Mouse (Mus musculus) limb, embryonic 13.5 days (tissue): ENCODE measurements around the gene Nol6. TPM values are rescaled to one million over a fixed set of nuclear protein-coding genes. Genes with fewer than 3 reads are reported as not detected.

Experiments used
- ATAC-seq: fragments of 200-750 bp; cut with Nextera tagmentation; 2 replicates; pipeline ENCODE4 v1.8.0; 2017; ENCODE audit warnings: low read depth, moderate number of reproducible peaks, moderate TSS enrichment; ENCODE audit not compliant: low FRiP score
- H3K27ac ChIP-seq: fragments of 300-500 bp; sonication (generic); 2 replicates; pipeline ENCODE4 v1.5.1; 2015; ENCODE audit warnings: inconsistent platforms, mild to moderate bottlenecking, moderate library complexity
- H3K27me3 ChIP-seq: fragments of 300-500 bp; sonication (generic); 2 replicates; pipeline ENCODE4 v1.6.1; 2015; ENCODE audit warnings: mild to moderate bottlenecking, inconsistent platforms
- H3K36me3 ChIP-seq: fragments of 300-500 bp; sonication (generic); 2 replicates; pipeline ENCODE4 v1.6.1; 2015; ENCODE audit warnings: inconsistent platforms, mild to moderate bottlenecking, moderate library complexity
- H3K4me1 ChIP-seq: fragments of 300-500 bp; sonication (generic); 2 replicates; pipeline ENCODE4 v1.6.1; 2015; ENCODE audit warnings: inconsistent platforms
- H3K4me2 ChIP-seq: fragments of 300-500 bp; sonication (generic); replicated peaks from 2 replicates; pipeline ENCODE4 v1.6.1; 2015; ENCODE audit warnings: inconsistent platforms, mild to moderate bottlenecking, moderate library complexity
- H3K4me3 ChIP-seq: fragments of 300-500 bp; sonication (generic); 2 replicates; pipeline ENCODE4 v1.5.1; 2015; ENCODE audit warnings: moderate library complexity, mild to moderate bottlenecking, inconsistent platforms
- H3K9ac ChIP-seq: fragments of 300-500 bp; sonication (generic); 2 replicates; pipeline ENCODE4 v1.6.1; 2015; ENCODE audit warnings: mild to moderate bottlenecking, inconsistent platforms
- H3K9me3 ChIP-seq: fragments of 300-500 bp; sonication (generic); 2 replicates; pipeline ENCODE4 v1.6.1; 2016; ENCODE audit warnings: inconsistent platforms
- WGBS: fragments of 180-500 bp; shearing (Covaris S2); methylation state at CpG from one replicate; pipeline ENCODE4 v1.1.7; 2015; 5-methylcytosine and 5-hydroxymethylcytosine counted together
- polyA plus RNA-seq: library from polyadenylated mRNA; unstranded; fragments of >200 nt; fragmentation: Nextera tagmentation; extraction: Ambion mirVana; gene quantifications from 2 replicates; pipeline ENCODE4 v1.2.1, GENCODE M21; 2015

The Nol6 gene
- polyA plus RNA-seq, 1 experiment from 2014 or later: 28.9 TPM

- ATAC-seq: no peak
- H3K4me3 ChIP-seq: peak overlapping the region; percentile 96
- WGBS: 0% methylated on average over 8 of the region's 8 CpGs
Measured at GRCm38 (mm10) chr4:41136811-41137210, 12.6 kb upstream of the Nol6 start.

GRCm38 (mm10) chr4:41136454-41136805 lies 12.2 kb upstream of the Nol6 start:
- no peak for ATAC-seq
- 0% methylated on average over 4 of the region's 4 CpGs for WGBS

More at GRCm38 (mm10) chr4:41136811-41137210, 12.6 kb upstream of the Nol6 start:
- no peaks in the 10 kb centered on the region for H3K27me3 ChIP-seq
- peaks cover 14% of the 10 kb centered on the region for H3K4me1 ChIP-seq
- H3K27ac ChIP-seq: peak overlapping the region; percentile 98
- peak overlapping the region; percentile 70 for H3K4me2 ChIP-seq
- no peaks in the 10 kb centered on the region for H3K9me3 ChIP-seq
- H3K36me3 ChIP-seq: peaks cover 29% of the 10 kb centered on the region
- peak overlapping the region; percentile 99 for H3K9ac ChIP-seq

GRCm38 (mm10) chr4:41135711-41136453 lies 11.6 kb upstream of the Nol6 start, which contains the start of gene Ube2r2:
Ube2r2 (plus strand) TSS chr4:41135743.
- under 1% methylated on average over 53 of the region's 65 CpGs for WGBS
- Histone ChIP-seq H3K27me3 (no peaks in the 10 kb centered on the region), H3K4me2 (peak within 1 kb of the TSS; percentile 83), H3K4me3 (peak within 1 kb of the TSS; percentile 96), H3K27ac (peak within 1 kb of the TSS; percentile 98), H3K9ac (peak within 1 kb of the TSS; percentile 99), H3K4me1 (peaks cover 14% of the 10 kb centered on the region), H3K9me3 (no peaks in the 10 kb centered on the region), H3K36me3 (peaks cover 20% of the 10 kb centered on the region)
- ATAC-seq: peak; percentile 72

More at GRCm38 (mm10) chr4:41136454-41136805, 12.2 kb upstream of the Nol6 start:
- H3K9me3 ChIP-seq: no peaks in the 10 kb centered on the region
- peaks cover 26% of the 10 kb centered on the region for H3K36me3 ChIP-seq
- H3K27me3 ChIP-seq: no peaks in the 10 kb centered on the region
- H3K4me1 ChIP-seq: peaks cover 14% of the 10 kb centered on the region
- H3K4me2 ChIP-seq: peak overlapping the region; percentile 70
- H3K4me3 ChIP-seq: peak overlapping the region; percentile 96
- H3K27ac ChIP-seq: peak overlapping the region; percentile 98
- H3K9ac ChIP-seq: peak overlapping the region; percentile 99

GRCm38 (mm10) chr4:41134935-41135710 lies 10.9 kb upstream of the Nol6 start:
- peak overlapping the region; percentile 99 for H3K9ac ChIP-seq
- H3K27me3 ChIP-seq: no peaks in the 10 kb centered on the region
- WGBS: under 1% methylated on average over 20 of the region's 70 CpGs
- H3K4me3 ChIP-seq: peak overlapping the region; percentile 96
- H3K9me3 ChIP-seq: no peaks in the 10 kb centered on the region
- H3K27ac ChIP-seq: peak overlapping the region; percentile 98
- peak; percentile 95 for ATAC-seq
- peaks cover 14% of the 10 kb centered on the region for H3K4me1 ChIP-seq
- peak overlapping the region; percentile 83 for H3K4me2 ChIP-seq
- H3K36me3 ChIP-seq: peaks cover 14% of the 10 kb centered on the region

GRCm38 (mm10) chr4:41133529-41134291 lies 9.5 kb upstream of the Nol6 start:
- ATAC-seq: no peak
- Histone ChIP-seq H3K4me3 (no peak overlapping the region), H3K27ac (0 out of 2 replicates have a peak overlapping the region, but pooled peaks have one; percentile 96), H3K4me2 (no peak overlapping the region), H3K9ac (0 out of 2 replicates have a peak overlapping the region, but pooled peaks have one; percentile 19), H3K9me3 (no peaks in the 10 kb centered on the region), H3K4me1 (peaks cover 14% of the 10 kb centered on the region), H3K27me3 (no peaks in the 10 kb centered on the region), H3K36me3 (peaks cover 6% of the 10 kb centered on the region)
- 60% methylated on average over 6 of the region's 6 CpGs for WGBS

- no peak for ATAC-seq
- Histone ChIP-seq H3K36me3 (no peaks in the 10 kb centered on the region), H3K9me3 (no peaks in the 10 kb centered on the region), H3K4me3 (no peak overlapping the region), H3K27ac (no peak overlapping the region), H3K4me2 (no peak overlapping the region), H3K9ac (no peak overlapping the region), H3K4me1 (peaks cover 11% of the 10 kb centered on the region), H3K27me3 (no peaks in the 10 kb centered on the region)
- 80% methylated on average over 6 of the region's 6 CpGs for WGBS
Measured at GRCm38 (mm10) chr4:41132471-41132870, 8.2 kb upstream of the Nol6 start.

GRCm38 (mm10) chr4:41129836-41130235 lies 5.6 kb upstream of the Nol6 start:
- no peaks in the 10 kb centered on the region for H3K36me3 ChIP-seq
- no peak overlapping the region for H3K4me2 ChIP-seq
- no peak for ATAC-seq
- H3K9ac ChIP-seq: no peak overlapping the region
- no peaks in the 10 kb centered on the region for H3K27me3 ChIP-seq
- WGBS: 81% methylated on average over 3 of the region's 3 CpGs
- H3K4me3 ChIP-seq: no peak overlapping the region
- H3K9me3 ChIP-seq: no peaks in the 10 kb centered on the region
- H3K4me1 ChIP-seq: peaks cover 7% of the 10 kb centered on the region
- no peak overlapping the region for H3K27ac ChIP-seq

GRCm38 (mm10) chr4:41129406-41129805 lies 5.2 kb upstream of the Nol6 start:
- H3K9me3 ChIP-seq: no peaks in the 10 kb centered on the region
- no peak overlapping the region for H3K4me3 ChIP-seq
- H3K36me3 ChIP-seq: no peaks in the 10 kb centered on the region
- H3K27ac ChIP-seq: no peak overlapping the region
- WGBS: 7% methylated on average over 2 of the region's 2 CpGs
- H3K4me1 ChIP-seq: peaks cover 3% of the 10 kb centered on the region
- H3K9ac ChIP-seq: no peak overlapping the region
- H3K27me3 ChIP-seq: no peaks in the 10 kb centered on the region
- no peak overlapping the region for H3K4me2 ChIP-seq
- ATAC-seq: peak; percentile 61; the same call in 1 of the 2 replicates

GRCm38 (mm10) chr4:41118706-41119292 lies 5.5 kb downstream of the Nol6 start:
- Histone ChIP-seq H3K9ac (no peak overlapping the region), H3K36me3 (peaks cover 91% of the 10 kb centered on the region), H3K27ac (no peak overlapping the region), H3K4me2 (no peak overlapping the region), H3K4me3 (no peak overlapping the region), H3K9me3 (no peaks in the 10 kb centered on the region), H3K27me3 (no peaks in the 10 kb centered on the region), H3K4me1 (peaks cover 10% of the 10 kb centered on the region)
- 0 out of 2 replicates have a peak, but pooled peaks have one; percentile 12 for ATAC-seq
- 70% methylated on average over 11 of the region's 11 CpGs for WGBS

- 67% methylated on average over 3 of the region's 3 CpGs for WGBS
- H3K9ac ChIP-seq: no peak overlapping the region
- H3K9me3 ChIP-seq: no peaks in the 10 kb centered on the region
- H3K4me2 ChIP-seq: no peak overlapping the region
- H3K4me1 ChIP-seq: no peaks in the 10 kb centered on the region
- no peak overlapping the region for H3K27ac ChIP-seq
- no peaks in the 10 kb centered on the region for H3K27me3 ChIP-seq
- no peak for ATAC-seq
- H3K36me3 ChIP-seq: peaks cover 83% of the 10 kb centered on the region
- no peak overlapping the region for H3K4me3 ChIP-seq
Measured at GRCm38 (mm10) chr4:41116817-41117216, 7.4 kb downstream of the Nol6 start.

- WGBS: 90% methylated on average over 15 of the region's 15 CpGs
- H3K4me3 ChIP-seq: no peak overlapping the region
- H3K4me1 ChIP-seq: no peaks in the 10 kb centered on the region
- ATAC-seq: no peak
- H3K36me3 ChIP-seq: peaks cover 72% of the 10 kb centered on the region
- H3K4me2 ChIP-seq: no peak overlapping the region
- no peaks in the 10 kb centered on the region for H3K9me3 ChIP-seq
- H3K9ac ChIP-seq: no peak overlapping the region
- no peak overlapping the region for H3K27ac ChIP-seq
- no peaks in the 10 kb centered on the region for H3K27me3 ChIP-seq
Measured at GRCm38 (mm10) chr4:41115793-41116192, 8.5 kb downstream of the Nol6 start.
